Mouse (Mus musculus) kidney, postnatal 14 days (tissue): ENCODE data around the gene Dyrk3.
A peak's percentile ranks its signal among the peaks of the same experiment; 100 is the strongest.

ENCODE experiments used
- DNase-seq: peaks from one replicate; pipeline ENCODE4 v3.0.0; 2022; ENCODE audit warnings: mixed read lengths

Dyrk3 gene

DNA sequence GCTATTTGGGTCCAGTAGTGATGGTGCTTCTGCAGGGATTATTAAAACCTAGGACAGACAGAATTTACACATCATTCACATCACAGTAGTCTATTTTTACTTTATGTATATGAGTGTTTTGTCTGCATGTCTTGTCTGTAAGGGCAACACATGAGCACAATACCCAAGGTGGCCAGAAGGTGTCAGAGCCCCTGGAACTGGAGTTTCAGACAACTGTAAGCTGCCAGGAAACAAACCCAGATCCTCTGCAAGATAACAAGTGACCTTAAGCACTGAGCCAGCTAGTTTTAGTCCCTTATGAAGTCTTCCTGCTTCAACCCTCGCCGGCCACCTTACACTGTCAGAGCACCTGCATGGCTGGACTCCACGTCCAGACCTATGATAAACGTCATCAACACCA, 58.4 kb downstream of the Dyrk3 start:
- DNase-seq: peak; percentile 46

DNA sequence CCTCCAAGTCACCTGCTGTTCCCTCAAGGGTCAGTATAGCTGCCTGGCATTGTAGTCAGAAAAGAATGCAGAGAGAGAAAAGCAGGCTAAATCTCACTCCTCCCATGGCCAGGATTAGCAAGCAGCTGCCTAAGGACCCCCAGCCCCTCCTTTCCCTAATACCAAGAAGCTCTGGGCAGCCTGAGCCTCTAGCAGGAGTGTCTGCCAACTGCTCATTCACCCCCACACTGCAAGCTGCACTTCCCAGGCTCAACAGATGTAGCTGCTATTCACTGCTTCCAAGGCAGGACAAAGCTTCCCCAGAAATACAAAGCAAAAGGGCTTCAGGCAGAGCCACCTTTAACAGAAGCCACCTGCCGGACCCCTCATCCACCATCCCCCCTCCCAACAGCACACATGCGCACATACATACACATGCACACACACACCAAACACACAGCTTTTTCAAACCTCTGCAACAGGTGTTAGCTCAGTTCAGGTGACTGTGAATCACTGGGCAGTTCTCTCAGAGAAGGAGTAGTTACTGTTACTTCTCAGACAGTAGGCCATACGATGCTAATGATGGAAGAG, 59.3 kb downstream of the Dyrk3 start:
- DNase-seq: no peak
